Mouse (Mus musculus) spleen, adult 2 months (tissue): ENCODE data around the gene Arsj. TPM values are rescaled to one million over a fixed set of nuclear protein-coding genes. Genes with fewer than 3 reads are reported as not detected.

Experiments
- DNase-seq, 2 experiments: peaks; one replicate each; pipeline versions ENCODE4 v3.0.0 to v3.0.0-alpha.2; 2012 to 2021; ENCODE audit warnings: low spot score in 2 of 2, low read depth in 1 of 2
- H3K27ac ChIP-seq: fragments of 200-500 bp; 2 replicates; pipeline ENCODE4 v1.5.1; 2012; ENCODE audit warnings: low read length, inconsistent platforms; ENCODE audit not compliant: insufficient read depth
- H3K27me3 ChIP-seq: fragments of 200-500 bp; 2 replicates; pipeline ENCODE4 v1.6.1; 2012; ENCODE audit warnings: mild to moderate bottlenecking, moderate library complexity, low read length, inconsistent platforms; ENCODE audit not compliant: control insufficient read depth, insufficient read depth
- H3K36me3 ChIP-seq: fragments of 200-500 bp; 2 replicates; pipeline ENCODE4 v1.6.1; 2012; ENCODE audit warnings: mild to moderate bottlenecking, low read length, inconsistent platforms; ENCODE audit not compliant: control insufficient read depth, insufficient read depth
- H3K4me1 ChIP-seq: fragments of 200-500 bp; 2 replicates; pipeline ENCODE4 v1.6.1; 2011; ENCODE audit warnings: inconsistent platforms; ENCODE audit not compliant: control insufficient read depth, insufficient read depth, insufficient read length
- H3K4me3 ChIP-seq: fragments of 200-500 bp; 2 replicates; pipeline ENCODE4 v1.5.1; 2011; ENCODE audit warnings: mild to moderate bottlenecking, inconsistent platforms; ENCODE audit not compliant: insufficient read depth, insufficient read length; ENCODE audit errors: extremely low read depth
- CTCF ChIP-seq: fragments of 200-500 bp; IDR thresholded peaks from 2 replicates; pipeline ENCODE4 v1.5.1; 2011; ENCODE audit warnings: mild to moderate bottlenecking, inconsistent platforms; ENCODE audit not compliant: insufficient read depth, insufficient read length, insufficient replicate concordance; ENCODE audit errors: extremely low read depth
- POLR2A ChIP-seq: fragments of 200-500 bp; IDR thresholded peaks from 2 replicates; pipeline ENCODE4 v1.6.1; 2011; ENCODE audit warnings: low read depth, low read length, inconsistent platforms
- WGBS: fragments of 180-500 bp; shearing (Covaris S2); methylation state at CpG from one replicate; pipeline ENCODE4 v1.1.7; 2018; 5-methylcytosine and 5-hydroxymethylcytosine counted together
- polyA plus RNA-seq: library from polyadenylated mRNA; depleted of rRNA; stranded (reverse); fragments of >200 nt; gene quantifications from 2 replicates; pipeline ENCODE4 v1.2.3, GENCODE M21; 2012; rRNA removed

Gene Arsj
- polyA plus RNA-seq, result not detected in 2 replicates

- Histone ChIP-seq H3K27me3 (0 out of 2 replicates have a peak, but pooled peaks cover 2% of the 10 kb centered on the region), H3K4me3 (no peak within 1 kb of the TSS), H3K27ac (no peak within 1 kb of the TSS), H3K4me1 (no peaks in the 10 kb centered on the region), H3K36me3 (no peaks in the 10 kb centered on the region)
- TF ChIP-seq POLR2A, result no peak
- no peak for TF ChIP-seq CTCF
- DNase-seq, result no peak
- WGBS, result 22% methylated on average over 41 of the region's 41 CpGs
Measured at GRCm38 (mm10) chr3:126363568-126364505, at the start of gene Arsj. Gene Arsj, plus strand, starts transcription at chr3:126363684.

- no peaks in the 10 kb centered on the region for H3K27me3 ChIP-seq
- H3K4me3 ChIP-seq, result no peak overlapping the region
- no peak for TF ChIP-seq CTCF
- TF ChIP-seq POLR2A, result no peak
- WGBS, result 80% methylated on average over 4 of the region's 4 CpGs
- H3K4me1 ChIP-seq, result no peaks in the 10 kb centered on the region
- DNase-seq, result no peak
- no peak overlapping the region for H3K27ac ChIP-seq
- no peaks in the 10 kb centered on the region for H3K36me3 ChIP-seq
Measured at GRCm38 (mm10) chr3:126324872-126325498, 38.5 kb upstream of the Arsj start.

- Histone ChIP-seq H3K27me3 (no peaks in the 10 kb centered on the region), H3K4me3 (no peak overlapping the region), H3K27ac (no peak overlapping the region), H3K36me3 (no peaks in the 10 kb centered on the region), H3K4me1 (no peaks in the 10 kb centered on the region)
- WGBS, result 77% methylated on average over 4 of the region's 4 CpGs
- no peak for DNase-seq
- no peak for TF ChIP-seq CTCF
- TF ChIP-seq POLR2A, result no peak
Measured at GRCm38 (mm10) chr3:126325891-126326627, 37.4 kb upstream of the Arsj start.

GRCm38 (mm10) chr3:126326628-126327325 lies 36.7 kb upstream of the Arsj start:
- Histone ChIP-seq H3K27ac (no peak overlapping the region), H3K36me3 (no peaks in the 10 kb centered on the region), H3K4me3 (no peak overlapping the region), H3K4me1 (no peaks in the 10 kb centered on the region), H3K27me3 (no peaks in the 10 kb centered on the region)
- DNase-seq, result no peak
- 81% methylated on average over 2 of the region's 2 CpGs for WGBS
- TF ChIP-seq POLR2A (no peak), CTCF (no peak)

GRCm38 (mm10) chr3:126335329-126335728 lies 28.2 kb upstream of the Arsj start:
- no peak overlapping the region for H3K27ac ChIP-seq
- no peak for TF ChIP-seq POLR2A
- TF ChIP-seq CTCF, result no peak
- 8% methylated on average over 4 of the region's 4 CpGs for WGBS
- no peak for DNase-seq
- H3K4me1 ChIP-seq, result no peaks in the 10 kb centered on the region
- H3K4me3 ChIP-seq, result no peak overlapping the region
- no peaks in the 10 kb centered on the region for H3K36me3 ChIP-seq
- no peaks in the 10 kb centered on the region for H3K27me3 ChIP-seq

GRCm38 (mm10) chr3:126344745-126345144 lies 18.7 kb upstream of the Arsj start:
- Histone ChIP-seq H3K4me1 (no peaks in the 10 kb centered on the region), H3K36me3 (no peaks in the 10 kb centered on the region), H3K27ac (no peak overlapping the region), H3K27me3 (no peaks in the 10 kb centered on the region), H3K4me3 (no peak overlapping the region)
- TF ChIP-seq CTCF, result no peak
- no peak for TF ChIP-seq POLR2A
- no peak for DNase-seq
- WGBS, result 90% methylated on average over 1 of the region's 1 CpGs
